ENCODE assay signal across 9 mouse cellular contexts in genomic region chr8:121027787-121028186, GRCm38 (mm10). TPM values are rescaled to one million over a fixed set of nuclear protein-coding genes. Genes with fewer than 3 reads are reported as not detected.
DNase-seq lines count a peak whose midpoint lies in the region; ATAC-seq lines count a peak whose summit lies in the region.
"Had no signal": no experiment of that assay in that cellular context is flagged by ENCODE, and none has a peak within 500 bp of the region (broad histone marks: within the 10 kb centered on the region; RNA-seq: fewer than 3 reads in every experiment).

No protein-coding gene starts in this region.

- H3K9ac ChIP-seq in heart, embryonic 13.5 days = no peak overlapping the region
- no peak overlapping the region for H3K9ac ChIP-seq in hindbrain, embryonic 11.5 days (ENCODE audit: low read depth, low read length)
- H3K9ac ChIP-seq: neural tube, embryonic 12.5 days had no signal

- H3K27me3 ChIP-seq in heart, embryonic 13.5 days (replicated peaks) = peaks cover 80% of the 10 kb centered on the region
- peaks cover 90% of the 10 kb centered on the region for H3K27me3 ChIP-seq in limb, embryonic 10.5 days (ENCODE audit: low read depth, poor library complexity, severe bottlenecking)
- no peaks in the 10 kb centered on the region for H3K27me3 ChIP-seq in hindbrain, embryonic 11.5 days (ENCODE audit: control insufficient read depth, insufficient read depth, low read length)

- H3K4me2 ChIP-seq in heart, embryonic 13.5 days = peak overlapping the region; percentile 12; the same call in 1 of the 2 replicates
- no peak overlapping the region for H3K4me2 ChIP-seq in hindbrain, embryonic 11.5 days (replicated peaks; ENCODE audit: low read depth, low read length)
- H3K4me2 ChIP-seq: neural tube, embryonic 12.5 days had no signal

- H3K4me3 ChIP-seq in heart, embryonic 13.5 days = no peak overlapping the region
- H3K4me3 ChIP-seq in limb, embryonic 10.5 days = no peak overlapping the region
- no peak overlapping the region for H3K4me3 ChIP-seq in hindbrain, embryonic 11.5 days (ENCODE audit: low read depth, low read length)
- H3K4me3 ChIP-seq: neural tube, embryonic 12.5 days had no signal

- no peak for ATAC-seq in heart, embryonic 13.5 days (ENCODE audit: extremely low read depth, insufficient number of reproducible peaks, low FRiP score, low TSS enrichment)
- ATAC-seq in hindbrain, embryonic 11.5 days (ENCODE audit: low FRiP score) = no peak

- WGBS in heart, embryonic 13.5 days = 8% methylated on average over 13 of the region's 13 CpGs
- WGBS in limb, embryonic 10.5 days = 17% methylated on average over 13 of the region's 13 CpGs
- WGBS in hindbrain, embryonic 11.5 days = 51% methylated on average over 13 of the region's 13 CpGs

- peak; percentile 54 to 61 for DNase-seq in cerebellum, postnatal 10 days
- DNase-seq in cerebellum, adult 18-20 months = no peak
- peak; percentile 32 for DNase-seq in adrenal gland, postnatal 25 days
- no peak for DNase-seq in limb, embryonic 10.5 days (ENCODE audit: low spot score)
- DNase-seq in frontal cortex, postnatal 25 days (ENCODE audit: low spot score in 2 of 2) = no peak
- DNase-seq in thymus, postnatal 4 days = no peak
- no peak for DNase-seq in hindbrain, embryonic 11.5 days (ENCODE audit: low spot score)

- no peaks in the 10 kb centered on the region for H3K9me3 ChIP-seq in heart, embryonic 13.5 days
- H3K9me3 ChIP-seq in limb, embryonic 10.5 days (replicated peaks) = no peaks in the 10 kb centered on the region
- no peaks in the 10 kb centered on the region for H3K9me3 ChIP-seq in hindbrain, embryonic 11.5 days (ENCODE audit: control insufficient read depth, low read length)
- H3K9me3 ChIP-seq: neural tube, embryonic 12.5 days had no signal

- peaks cover 12% of the 10 kb centered on the region for H3K4me1 ChIP-seq in heart, embryonic 13.5 days
- H3K4me1 ChIP-seq in limb, embryonic 10.5 days = peaks cover 26% of the 10 kb centered on the region
- H3K4me1 ChIP-seq in hindbrain, embryonic 11.5 days (replicated peaks; ENCODE audit: control insufficient read depth, insufficient read depth, low read length) = no peaks in the 10 kb centered on the region

- no peak overlapping the region for H3K27ac ChIP-seq in heart, embryonic 13.5 days (replicated peaks)
- peak overlapping the region; percentile 6; the same call in 1 of the 2 replicates for H3K27ac ChIP-seq in limb, embryonic 10.5 days
- no peak overlapping the region for H3K27ac ChIP-seq in hindbrain, embryonic 11.5 days (ENCODE audit: low read depth, low read length)
- H3K27ac ChIP-seq: neural tube, embryonic 12.5 days had no signal

- H3K36me3 ChIP-seq in heart, embryonic 13.5 days = no peaks in the 10 kb centered on the region
- H3K36me3 ChIP-seq in limb, embryonic 10.5 days = no peaks in the 10 kb centered on the region
- no peaks in the 10 kb centered on the region for H3K36me3 ChIP-seq in hindbrain, embryonic 11.5 days (ENCODE audit: control insufficient read depth, insufficient read depth, low read length)
- H3K36me3 ChIP-seq: neural tube, embryonic 12.5 days had no signal

RNA-seq across cellular contexts. Expression of gene Foxf1, which starts 56.4 kb away (rescaled TPM):
- 0.43 and 0.52 TPM in 2 replicates for total RNA-seq in adrenal gland, postnatal 25 days (2021)
- polyA plus RNA-seq in heart, embryonic 13.5 days (2015; fragmentation: Nextera tagmentation; extraction: Ambion mirVana) = 7.7 and 9.5 TPM in 2 replicates
- polyA plus RNA-seq in limb, embryonic 10.5 days (2016; fragmentation: Nextera tagmentation; extraction: Ambion mirVana) = 0.48 and 4.4 TPM in 2 replicates
- polyA plus RNA-seq in hindbrain, embryonic 11.5 days (2014; fragmentation: Nextera tagmentation; extraction: Ambion mirVana) = 2.1 and 2.3 TPM in 2 replicates

Comparison
In these comparisons a context has a peak if more than half of its experiments do, and no peak if none do; other contexts are left out.
1. DNase-seq: peak in cerebellum, postnatal 10 days (2 of 2) and adrenal gland, postnatal 25 days (single experiment); none in cerebellum, adult 18-20 months (0 of 2), limb, embryonic 10.5 days (single experiment), frontal cortex, postnatal 25 days (0 of 2), thymus, postnatal 4 days (single experiment) and hindbrain, embryonic 11.5 days (single experiment).